22 mouse cellular contexts compared by ENCODE assay signal in the genomic region with DNA sequence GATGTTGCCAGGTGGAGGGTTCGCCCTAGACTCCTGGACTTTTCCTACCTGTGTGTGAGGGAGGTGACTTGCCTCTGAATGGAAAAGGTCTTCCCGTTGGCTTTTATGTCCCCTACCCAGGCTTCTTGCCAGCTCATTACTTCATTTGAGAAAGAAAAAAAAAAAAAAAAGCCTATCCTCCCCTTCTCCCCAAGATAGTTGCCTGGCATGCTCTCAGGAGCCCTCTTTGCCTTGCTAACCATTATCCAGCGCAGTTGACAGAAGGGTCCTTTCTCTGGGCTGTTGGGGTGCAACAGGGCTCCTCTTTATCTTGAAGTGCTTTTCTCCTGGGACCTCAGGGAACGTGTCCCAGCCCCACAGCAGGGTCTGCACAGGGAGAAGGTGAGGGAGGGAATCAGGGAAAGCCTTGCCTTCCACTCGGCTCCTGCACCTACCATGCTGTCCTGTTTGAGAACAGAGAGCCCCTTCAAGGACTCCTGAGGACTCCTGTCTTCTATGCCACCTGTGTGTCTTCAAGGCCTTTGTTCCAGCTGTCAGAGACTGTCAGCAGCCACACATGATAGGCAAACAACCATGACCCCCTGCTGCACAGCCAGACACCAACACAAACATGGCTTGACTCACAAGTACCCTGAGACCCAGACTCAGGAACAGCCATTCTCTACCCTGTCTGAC. TPM values are rescaled to one million over a fixed set of nuclear protein-coding genes. Genes with fewer than 3 reads are reported as not detected.
DNase-seq lines count a peak whose midpoint lies in the region; ATAC-seq and TF ChIP-seq lines count a peak whose summit lies in the region.
"Had no signal": no experiment of that assay in that cellular context is flagged by ENCODE, and none has a peak within 500 bp of the region (broad histone marks: within the 10 kb centered on the region; RNA-seq: fewer than 3 reads in every experiment).

No protein-coding gene starts in this region.

- H3K27me3 ChIP-seq in hindbrain, embryonic 15.5 days = no peaks in the 10 kb centered on the region
- H3K27me3 ChIP-seq in hindbrain, embryonic 11.5 days (ENCODE audit: control insufficient read depth, insufficient read depth, low read length) = peaks cover 20% of the 10 kb centered on the region
- H3K27me3 ChIP-seq in midbrain, embryonic 15.5 days (replicated peaks) = no peaks in the 10 kb centered on the region
- H3K27me3 ChIP-seq in midbrain, embryonic 13.5 days = peaks cover 28% of the 10 kb centered on the region; the same call in 1 of the 2 replicates
- H3K27me3 ChIP-seq in midbrain, postnatal 0 days (ENCODE audit: insufficient read depth, low read length) = no peaks in the 10 kb centered on the region
- peaks cover 59% of the 10 kb centered on the region for H3K27me3 ChIP-seq in limb, embryonic 10.5 days (ENCODE audit: low read depth, poor library complexity, severe bottlenecking)

- no peak overlapping the region for H3K4me3 ChIP-seq in hindbrain, embryonic 15.5 days
- no peak overlapping the region for H3K4me3 ChIP-seq in hindbrain, embryonic 11.5 days (ENCODE audit: low read depth, low read length)
- no peak overlapping the region for H3K4me3 ChIP-seq in midbrain, embryonic 15.5 days
- H3K4me3 ChIP-seq in midbrain, embryonic 13.5 days (replicated peaks) = no peak overlapping the region
- 0 out of 2 replicates have a peak overlapping the region, but pooled peaks have one; percentile 80 for H3K4me3 ChIP-seq in midbrain, postnatal 0 days (ENCODE audit: low read depth, low read length)
- H3K4me3 ChIP-seq in limb, embryonic 10.5 days = no peak overlapping the region
- H3K4me3 ChIP-seq: embryonic facial prominence, embryonic 10.5 days; liver, embryonic 15.5 days; myocyte had no signal

- no peak for DNase-seq in hindbrain, embryonic 11.5 days (ENCODE audit: low spot score)
- peak; percentile 70 for DNase-seq in cerebellum, adult 9-11 months
- no peak for DNase-seq in midbrain, postnatal 0 days (ENCODE audit: low spot score)
- no peak for DNase-seq in limb, embryonic 10.5 days (ENCODE audit: low spot score)
- DNase-seq: adrenal gland, adult 8-10 months; gastrocnemius, postnatal 14 days; heart, adult 11 months; kidney, adult 11 months; kidney, postnatal 36 days; left cerebral cortex, postnatal 4 days; liver; right cerebral cortex, postnatal 14 days had no signal

- no peak for TF ChIP-seq CTCF in midbrain, postnatal 0 days (IDR thresholded peaks at IDR 0.05)

- 51% methylated on average over 5 of the region's 5 CpGs for WGBS in hindbrain, embryonic 15.5 days
- 71% methylated on average over 5 of the region's 5 CpGs for WGBS in hindbrain, embryonic 11.5 days
- 55% methylated on average over 5 of the region's 5 CpGs for WGBS in midbrain, embryonic 15.5 days
- 59% methylated on average over 5 of the region's 5 CpGs for WGBS in midbrain, embryonic 13.5 days
- 52% methylated on average over 5 of the region's 5 CpGs for whole genome bisulfite sequencing in midbrain, postnatal 0 days
- 72% methylated on average over 5 of the region's 5 CpGs for WGBS in limb, embryonic 10.5 days

- H3K4me2 ChIP-seq in hindbrain, embryonic 15.5 days = peak overlapping the region; percentile 69
- no peak overlapping the region for H3K4me2 ChIP-seq in hindbrain, embryonic 11.5 days (replicated peaks; ENCODE audit: low read depth, low read length)
- peak overlapping the region; percentile 67; the same call in 1 of the 2 replicates for H3K4me2 ChIP-seq in midbrain, embryonic 15.5 days
- no peak overlapping the region for H3K4me2 ChIP-seq in midbrain, embryonic 13.5 days (replicated peaks)
- H3K4me2 ChIP-seq in midbrain, postnatal 0 days (ENCODE audit: low read depth, low read length, poor library complexity, severe bottlenecking) = peak overlapping the region; percentile 76
- H3K4me2 ChIP-seq: heart, embryonic 11.5 days; kidney, embryonic 15.5 days; liver, embryonic 15.5 days had no signal

- 0 out of 2 replicates have a peak overlapping the region, but pooled peaks have one; percentile 3 for H3K9ac ChIP-seq in hindbrain, embryonic 15.5 days
- no peak overlapping the region for H3K9ac ChIP-seq in hindbrain, embryonic 11.5 days (ENCODE audit: low read depth, low read length)
- no peak overlapping the region for H3K9ac ChIP-seq in midbrain, embryonic 15.5 days
- H3K9ac ChIP-seq in midbrain, embryonic 13.5 days (replicated peaks) = no peak overlapping the region
- H3K9ac ChIP-seq in midbrain, postnatal 0 days (replicated peaks; ENCODE audit: low read length, poor library complexity, severe bottlenecking) = no peak overlapping the region; the same call in 1 of the 2 replicates
- H3K9ac ChIP-seq: kidney, embryonic 15.5 days; liver, embryonic 15.5 days had no signal

- no peaks in the 10 kb centered on the region for H3K9me3 ChIP-seq in hindbrain, embryonic 15.5 days
- H3K9me3 ChIP-seq in hindbrain, embryonic 11.5 days (ENCODE audit: control insufficient read depth, low read length) = no peaks in the 10 kb centered on the region
- H3K9me3 ChIP-seq in midbrain, embryonic 15.5 days = no peaks in the 10 kb centered on the region
- no peaks in the 10 kb centered on the region for H3K9me3 ChIP-seq in midbrain, embryonic 13.5 days
- no peaks in the 10 kb centered on the region for H3K9me3 ChIP-seq in midbrain, postnatal 0 days (ENCODE audit: low read length)
- H3K9me3 ChIP-seq in limb, embryonic 10.5 days (replicated peaks) = no peaks in the 10 kb centered on the region
- H3K9me3 ChIP-seq: embryonic facial prominence, embryonic 10.5 days; kidney, embryonic 15.5 days; liver, embryonic 15.5 days had no signal

- no peak for ATAC-seq in hindbrain, embryonic 15.5 days (ENCODE audit: low FRiP score, low read depth)
- ATAC-seq in hindbrain, embryonic 11.5 days (ENCODE audit: low FRiP score) = no peak
- no peak for ATAC-seq in midbrain, embryonic 15.5 days (replicated peaks)
- no peak for ATAC-seq in midbrain, embryonic 13.5 days
- ATAC-seq in midbrain, postnatal 0 days (ENCODE audit: low FRiP score) = no peak
- ATAC-seq: forebrain, embryonic 16.5 days had no signal

- no peaks in the 10 kb centered on the region for H3K36me3 ChIP-seq in hindbrain, embryonic 15.5 days
- no peaks in the 10 kb centered on the region for H3K36me3 ChIP-seq in hindbrain, embryonic 11.5 days (ENCODE audit: control insufficient read depth, insufficient read depth, low read length)
- no peaks in the 10 kb centered on the region for H3K36me3 ChIP-seq in midbrain, embryonic 15.5 days (replicated peaks)
- H3K36me3 ChIP-seq in midbrain, embryonic 13.5 days = no peaks in the 10 kb centered on the region
- H3K36me3 ChIP-seq in midbrain, postnatal 0 days (ENCODE audit: insufficient read depth, low read length) = no peaks in the 10 kb centered on the region
- H3K36me3 ChIP-seq in limb, embryonic 10.5 days = no peaks in the 10 kb centered on the region
- H3K36me3 ChIP-seq: embryonic facial prominence, embryonic 10.5 days; kidney, embryonic 15.5 days; liver, embryonic 15.5 days had no signal

- peaks cover 51% of the 10 kb centered on the region for H3K4me1 ChIP-seq in hindbrain, embryonic 15.5 days (replicated peaks)
- 0 out of 2 replicates have a peak, but pooled peaks cover 2% of the 10 kb centered on the region for H3K4me1 ChIP-seq in hindbrain, embryonic 11.5 days (replicated peaks; ENCODE audit: control insufficient read depth, insufficient read depth, low read length)
- H3K4me1 ChIP-seq in midbrain, embryonic 15.5 days = peaks cover 50% of the 10 kb centered on the region
- H3K4me1 ChIP-seq in midbrain, embryonic 13.5 days (replicated peaks) = peaks cover 41% of the 10 kb centered on the region
- H3K4me1 ChIP-seq in midbrain, postnatal 0 days (ENCODE audit: insufficient read depth, low read length) = peaks cover 23% of the 10 kb centered on the region
- peaks cover 11% of the 10 kb centered on the region for H3K4me1 ChIP-seq in limb, embryonic 10.5 days

- H3K27ac ChIP-seq in hindbrain, embryonic 15.5 days (replicated peaks) = no peak overlapping the region
- no peak overlapping the region for H3K27ac ChIP-seq in hindbrain, embryonic 11.5 days (ENCODE audit: low read depth, low read length)
- no peak overlapping the region for H3K27ac ChIP-seq in midbrain, embryonic 15.5 days
- no peak overlapping the region for H3K27ac ChIP-seq in midbrain, embryonic 13.5 days
- 0 out of 2 replicates have a peak overlapping the region, but pooled peaks have one; percentile 12 for H3K27ac ChIP-seq in midbrain, postnatal 0 days (ENCODE audit: low read depth, low read length)
- H3K27ac ChIP-seq in limb, embryonic 10.5 days = no peak overlapping the region
- H3K27ac ChIP-seq: embryonic facial prominence, embryonic 10.5 days; kidney, embryonic 15.5 days; liver, embryonic 15.5 days; macrophage had no signal

RNA-seq across cellular contexts. Expression of gene Rap1gap, which starts 1.9 kb away (rescaled TPM):
- 93.2 and 99.6 TPM in 2 replicates for polyA plus RNA-seq in hindbrain, embryonic 15.5 days (2015; fragmentation: Nextera tagmentation; extraction: Ambion mirVana)
- polyA plus RNA-seq in hindbrain, embryonic 11.5 days (2014; fragmentation: Nextera tagmentation; extraction: Ambion mirVana) = 8.5 and 9.1 TPM in 2 replicates
- polyA plus RNA-seq in midbrain, embryonic 15.5 days (2015; fragmentation: Nextera tagmentation; extraction: Ambion mirVana) = 85.7 and 88.1 TPM in 2 replicates
- 28.5 and 30.4 TPM in 2 replicates for polyA plus RNA-seq in midbrain, embryonic 13.5 days (2015; fragmentation: Nextera tagmentation; extraction: Ambion mirVana)
- 232 and 270 TPM in 2 replicates for total RNA-seq in midbrain, postnatal 0 days (2014; rRNA removed)
- polyA plus RNA-seq in midbrain, postnatal 0 days (2015; fragmentation: Nextera tagmentation; extraction: Ambion mirVana) = 115 and 123 TPM in 2 replicates
- 2.8 and 4.2 TPM in 2 replicates for polyA plus RNA-seq in limb, embryonic 10.5 days (2016; fragmentation: Nextera tagmentation; extraction: Ambion mirVana)

Comparison
In these comparisons a context has a peak if more than half of its experiments do, and no peak if none do; other contexts are left out.
1. H3K4me2 ChIP-seq: peak in hindbrain, embryonic 15.5 days (single experiment), midbrain, embryonic 15.5 days (single experiment) and midbrain, postnatal 0 days (single experiment); none in hindbrain, embryonic 11.5 days (single experiment) and midbrain, embryonic 13.5 days (single experiment).